Mouse (Mus musculus): ENCODE results near the gene Trpm3.

Trpm3 gene

DNA sequence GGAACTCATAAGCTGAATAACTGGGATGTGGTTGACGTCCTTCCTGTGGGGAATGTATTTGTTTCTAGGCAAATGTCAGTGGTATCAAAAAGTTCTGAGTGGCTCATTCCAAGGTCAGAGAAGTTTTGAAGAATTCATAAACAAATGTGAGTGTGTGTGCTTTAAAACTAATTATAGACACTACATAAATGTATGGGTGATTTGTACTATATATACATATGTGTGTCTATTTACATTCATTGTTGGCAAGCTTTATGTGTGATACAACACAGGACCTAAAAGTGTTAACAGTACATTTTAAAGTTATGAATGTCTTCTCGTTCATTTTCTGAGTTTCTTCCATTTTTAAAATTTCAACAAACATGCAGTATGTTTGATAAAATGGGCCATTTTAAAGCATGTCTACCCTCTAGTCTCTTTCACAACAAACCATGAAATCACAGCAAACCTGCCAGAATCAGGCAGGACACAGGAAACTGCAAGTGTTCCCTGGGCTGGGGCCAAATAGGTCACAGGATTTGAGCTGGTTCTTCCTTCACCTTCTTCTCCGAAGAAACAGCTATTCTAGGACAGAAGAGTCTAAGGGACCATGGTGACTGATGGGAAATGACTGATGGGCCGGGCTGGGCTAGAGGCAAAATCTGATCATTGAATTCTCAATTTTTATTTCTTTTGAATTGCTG is 334.3 kb downstream of the Trpm3 start:
- DNase-seq (ENCODE audit: low read depth, low spot score), result no peak

DNA sequence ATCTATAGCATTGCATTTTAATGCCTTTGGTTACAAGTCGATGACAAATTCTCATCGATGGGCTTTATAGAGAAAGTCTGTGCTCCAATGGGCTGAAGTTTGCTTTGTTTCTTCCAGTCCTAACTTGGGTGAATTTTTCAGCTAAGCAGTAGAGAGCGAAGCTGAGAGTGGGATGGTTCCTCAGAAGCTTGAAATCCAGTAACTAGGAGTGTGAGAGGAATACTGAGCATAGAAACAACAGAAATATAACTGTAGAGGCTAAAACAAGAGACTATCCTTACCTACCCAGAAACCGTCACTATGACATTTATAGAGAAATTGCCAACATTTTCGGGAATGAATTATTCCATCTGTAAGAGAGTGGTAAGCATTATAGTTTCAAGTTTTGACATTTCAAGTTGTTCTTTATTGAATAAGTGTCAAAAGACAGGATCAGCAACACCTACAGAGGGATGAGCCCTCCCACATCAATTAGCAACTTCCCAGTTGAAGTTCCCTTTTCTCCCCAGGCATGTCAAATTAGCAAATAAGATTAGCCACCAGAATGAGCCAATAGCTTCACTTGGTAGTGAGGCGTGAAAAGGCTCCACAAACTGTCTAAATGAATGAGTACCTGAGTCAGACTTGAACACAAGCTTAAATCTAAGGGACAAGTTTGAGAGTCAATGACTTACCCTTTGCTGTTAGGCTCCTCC is 339.6 kb downstream of the Trpm3 start:
- no peak for DNase-seq (ENCODE audit: low read depth, low spot score)

DNA sequence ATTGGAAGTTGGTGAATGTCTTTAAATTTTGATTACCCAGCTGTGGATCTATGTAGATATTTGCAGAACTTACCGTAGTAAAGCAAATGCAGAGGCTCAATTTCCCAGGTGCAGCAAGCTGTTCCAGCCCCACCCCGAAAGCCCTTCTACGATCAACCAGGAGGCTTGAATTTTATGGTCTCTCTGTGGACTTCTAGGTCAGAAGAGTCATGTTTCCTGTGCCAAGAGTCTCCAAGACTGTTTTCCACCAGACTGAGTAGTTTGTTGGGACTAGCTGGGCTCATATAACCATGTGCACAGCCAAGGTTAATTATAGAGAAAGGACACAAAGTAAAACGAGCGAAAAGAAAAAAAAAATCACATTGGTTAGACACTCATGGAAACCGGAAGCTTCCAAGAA is 364.6 kb downstream of the Trpm3 start:
- no peak for DNase-seq (ENCODE audit: low read depth, low spot score)

GRCm38 (mm10) chr19:22518508-22518907 is 379.7 kb downstream of the Trpm3 start:
- DNase-seq (ENCODE audit: low read depth, low spot score), result no peak

GRCm38 (mm10) chr19:22527944-22528343 is 389.1 kb downstream of the Trpm3 start:
- peak; percentile 51 for DNase-seq (ENCODE audit: low read depth, low spot score)

- DNase-seq (ENCODE audit: low read depth, low spot score), result no peak
Observed at GRCm38 (mm10) chr19:22542990-22543709, 404.3 kb downstream of the Trpm3 start.

- DNase-seq (ENCODE audit: low read depth, low spot score), result peak; percentile 75
Observed at GRCm38 (mm10) chr19:22552179-22552578, 413.3 kb downstream of the Trpm3 start.

DNA sequence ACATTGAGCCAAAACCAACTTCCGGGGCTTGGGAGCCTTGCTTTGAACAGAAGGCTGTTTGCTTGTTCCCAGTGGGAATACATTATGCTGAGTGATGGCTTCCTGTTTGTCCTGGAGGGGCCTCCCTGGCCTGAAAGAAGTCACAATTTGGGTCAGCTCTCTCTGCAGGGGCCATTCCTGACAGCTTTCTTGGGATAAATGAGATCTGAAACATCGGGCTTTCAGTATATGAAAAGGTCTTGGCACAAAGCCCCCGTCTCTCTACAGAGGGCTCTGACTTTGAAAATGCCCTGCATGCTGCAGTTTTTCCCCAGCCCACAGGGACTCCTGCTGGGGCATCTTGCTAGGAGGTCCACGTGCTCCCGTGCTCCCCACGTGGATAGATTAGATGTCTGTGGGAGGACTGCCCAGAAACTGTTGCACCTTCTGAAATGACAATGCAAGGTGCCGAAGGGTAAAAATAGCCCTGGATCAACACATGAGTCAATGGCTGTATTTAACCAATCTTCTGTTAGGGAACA is 415.6 kb downstream of the Trpm3 start:
- peak; percentile 13 for DNase-seq (ENCODE audit: low read depth, low spot score)

DNA sequence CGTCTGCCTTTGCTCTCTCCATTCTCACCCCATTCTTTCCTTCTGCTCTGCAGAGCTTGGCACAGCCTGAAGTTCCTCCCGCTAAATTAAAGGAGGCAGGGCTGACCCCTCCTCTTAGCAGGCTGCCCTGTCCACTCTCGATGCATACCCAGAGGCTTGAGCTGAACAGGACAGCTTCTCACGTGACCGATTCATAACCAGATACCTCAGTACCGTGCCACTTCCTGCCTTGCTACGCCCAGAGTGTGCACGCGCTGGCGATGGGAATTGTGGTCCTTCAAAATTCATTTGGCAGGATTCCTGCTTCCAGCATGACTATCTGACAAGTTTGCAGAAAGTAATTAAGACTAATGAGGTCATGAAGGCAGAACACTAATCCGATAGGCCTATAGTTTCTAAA is 433.6 kb downstream of the Trpm3 start:
- no peak for DNase-seq (ENCODE audit: low read depth, low spot score)

DNA sequence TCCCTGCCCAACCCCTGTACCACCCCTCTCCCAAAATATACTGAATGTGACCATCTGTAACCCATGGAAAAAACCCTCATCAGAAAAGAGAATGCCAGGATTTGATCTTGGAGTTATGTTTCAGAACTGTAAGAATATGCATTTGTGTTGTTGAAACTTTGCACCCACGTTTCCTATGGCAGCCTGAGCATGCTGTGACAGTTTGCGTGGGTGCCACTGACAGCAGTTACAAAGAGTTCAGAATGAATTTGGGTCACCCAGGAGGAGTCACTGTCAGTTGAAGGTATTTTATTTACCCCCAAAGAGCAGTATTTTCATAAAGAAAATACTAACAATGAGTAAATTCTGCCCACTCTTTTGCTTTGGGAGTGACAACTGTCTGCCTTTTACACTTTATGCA is 434.0 kb downstream of the Trpm3 start:
- DNase-seq (ENCODE audit: low read depth, low spot score), result no peak

DNA sequence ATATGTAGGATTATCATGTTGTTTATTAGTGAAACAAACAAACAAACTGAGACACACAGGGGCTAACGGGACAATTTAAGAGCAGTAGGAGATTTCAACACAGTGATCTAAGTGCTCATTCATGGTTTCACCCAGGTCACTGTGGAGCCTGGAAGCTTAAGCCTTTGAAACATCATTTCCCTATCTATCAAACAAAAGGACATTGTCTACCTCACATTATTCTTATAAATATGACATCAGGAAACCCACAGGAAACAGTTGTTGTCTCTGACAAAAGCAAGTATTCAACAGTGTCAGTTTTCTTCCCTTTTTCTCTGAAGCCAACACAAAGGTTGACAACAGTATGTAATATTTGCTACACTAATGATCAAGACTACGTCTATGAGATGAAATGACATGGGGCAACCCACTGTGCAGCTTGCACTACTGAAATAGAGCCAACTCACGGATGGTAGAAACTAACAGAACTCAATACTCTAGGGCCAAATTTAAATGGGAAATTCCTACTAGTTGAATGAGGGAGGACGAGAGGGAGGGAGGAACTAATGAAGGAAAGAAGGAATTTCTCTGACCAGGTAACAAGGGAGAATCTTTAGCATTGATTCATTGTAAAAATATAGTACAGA is 443.4 kb downstream of the Trpm3 start:
- DNase-seq (ENCODE audit: low read depth, low spot score), result no peak

GRCm38 (mm10) chr19:22594492-22594891 is 455.6 kb downstream of the Trpm3 start:
- no peak for DNase-seq (ENCODE audit: low read depth, low spot score)

- no peak for DNase-seq (ENCODE audit: low read depth, low spot score)
Observed at GRCm38 (mm10) chr19:22595246-22595645, 456.4 kb downstream of the Trpm3 start.

- DNase-seq (ENCODE audit: low read depth, low spot score), result no peak
Observed at GRCm38 (mm10) chr19:22596715-22597114, 457.9 kb downstream of the Trpm3 start.

DNA sequence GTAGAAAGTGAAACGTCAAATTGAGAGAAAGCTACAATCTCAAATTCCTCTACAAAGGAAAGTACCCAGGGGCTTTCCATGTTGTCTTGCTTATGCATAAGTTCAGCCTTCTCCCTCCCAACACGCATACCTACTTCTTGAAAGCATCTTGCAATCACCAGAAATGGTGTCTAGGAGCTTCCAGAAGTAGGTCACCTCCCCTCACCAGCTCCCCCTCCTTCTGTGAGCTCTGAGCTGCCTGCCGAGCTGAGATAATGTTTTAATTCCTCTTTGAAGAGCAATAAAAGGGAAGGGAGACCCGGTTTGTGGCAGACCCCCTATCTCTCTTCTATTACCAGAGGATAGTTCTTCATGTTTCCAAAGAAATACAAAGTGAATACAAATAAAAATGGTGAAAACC is 465.5 kb downstream of the Trpm3 start:
- DNase-seq (ENCODE audit: low read depth, low spot score), result no peak

DNA sequence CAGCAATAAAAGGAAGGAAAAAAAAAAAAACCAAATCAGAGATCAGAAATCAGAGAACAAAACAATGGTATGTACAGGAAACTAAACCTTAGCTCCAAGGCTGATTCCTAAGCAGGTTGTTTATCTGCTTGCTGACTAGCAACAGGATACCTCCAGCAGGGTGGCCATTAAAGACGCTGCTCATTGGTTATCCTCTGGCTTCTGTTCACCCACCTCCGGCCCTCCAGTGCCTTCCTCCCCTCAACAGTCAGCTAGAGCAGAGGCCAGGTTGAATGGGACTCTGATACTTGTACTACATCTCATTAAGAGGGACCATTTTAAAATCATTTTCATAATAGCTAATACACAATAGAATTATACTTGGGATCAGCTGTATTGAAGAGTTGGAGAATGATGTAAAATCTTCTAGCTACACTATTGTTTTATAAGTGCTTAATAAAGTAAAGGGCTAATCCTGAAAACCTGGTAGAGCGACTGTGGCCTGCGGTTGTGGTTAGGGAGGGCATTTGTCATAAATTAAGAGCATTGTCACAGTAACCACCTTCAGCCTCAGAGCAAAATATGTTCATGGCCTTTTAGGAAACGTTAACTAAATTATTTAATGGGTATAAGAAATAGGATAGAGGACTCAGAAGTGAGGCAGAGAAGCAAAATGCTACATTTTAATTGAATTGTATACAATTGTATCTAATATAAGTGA is 469.3 kb downstream of the Trpm3 start:
- no peak for DNase-seq (ENCODE audit: low read depth, low spot score)

DNA sequence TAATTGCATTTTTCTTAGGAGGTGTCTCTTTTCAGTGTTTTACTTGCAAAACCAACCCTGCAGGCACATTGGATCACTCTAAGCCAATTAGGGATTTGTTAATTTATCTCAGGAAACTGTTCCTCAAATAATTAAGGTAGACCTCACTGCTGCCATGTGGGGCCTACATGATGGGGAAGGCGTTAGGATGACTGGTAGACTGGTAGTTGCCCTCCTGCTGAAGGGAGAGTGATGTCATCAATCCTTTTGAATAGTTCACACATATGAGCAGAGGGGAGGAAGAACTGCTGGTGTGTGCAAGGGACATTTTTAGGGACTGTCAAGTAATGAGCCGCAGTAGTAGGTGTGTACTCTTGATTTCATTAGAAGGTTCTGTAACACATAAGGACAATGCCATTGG is 472.8 kb downstream of the Trpm3 start:
- no peak for DNase-seq (ENCODE audit: low read depth, low spot score)

DNA sequence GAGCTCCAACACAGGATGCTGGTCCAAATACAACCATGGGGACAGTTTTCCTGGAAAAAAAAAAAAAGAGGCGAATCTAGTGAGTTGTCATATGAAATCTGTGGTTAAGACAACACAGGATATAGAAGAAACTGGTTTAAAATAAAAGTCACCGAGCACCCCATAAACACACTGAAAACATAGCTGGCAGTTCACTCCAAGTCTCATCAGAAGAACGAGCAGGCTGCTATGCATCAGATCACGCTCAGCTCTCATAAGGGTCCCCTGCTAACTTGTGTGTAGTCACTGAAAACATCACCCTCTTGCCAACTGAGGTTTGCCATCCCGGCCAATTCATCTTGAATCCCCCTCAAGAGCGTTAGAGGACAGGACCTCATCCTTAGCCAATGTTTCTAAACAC is 476.5 kb downstream of the Trpm3 start:
- no peak for DNase-seq (ENCODE audit: low read depth, low spot score)

DNA sequence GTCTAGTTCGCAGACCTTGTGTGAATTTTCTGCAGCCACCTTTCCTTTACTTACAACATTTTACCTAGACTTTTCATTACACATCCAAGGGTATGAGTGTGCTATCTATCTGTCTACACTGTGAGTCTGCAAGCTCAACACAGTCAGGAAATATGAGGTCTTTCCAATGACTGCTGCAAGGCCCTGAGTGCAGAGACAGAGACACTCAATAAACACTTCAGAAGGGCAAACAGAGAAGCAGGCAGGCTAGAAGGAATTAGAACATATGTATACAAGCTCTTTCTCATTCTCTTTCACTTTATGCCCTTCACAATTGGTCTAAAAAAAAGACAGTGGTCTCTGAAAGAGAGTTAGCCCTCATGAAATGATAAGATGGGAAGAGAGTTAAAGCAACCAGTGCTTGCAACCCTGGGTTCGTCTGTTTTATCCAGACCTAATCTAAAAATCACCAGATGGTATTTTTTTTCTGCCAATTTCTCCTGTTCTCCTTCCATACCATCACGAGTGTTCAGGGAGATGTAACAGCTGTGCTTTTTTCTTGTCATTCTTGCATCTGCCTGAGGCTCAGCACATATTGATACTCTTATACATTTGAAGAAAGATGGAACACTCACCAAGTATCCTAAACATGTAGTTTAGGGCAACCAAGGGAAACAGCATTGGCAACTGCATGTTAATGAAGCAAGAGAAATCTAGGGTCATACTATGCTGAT is 486.1 kb downstream of the Trpm3 start:
- no peak for DNase-seq (ENCODE audit: low read depth, low spot score)

- DNase-seq (ENCODE audit: low read depth, low spot score), result no peak
Observed at GRCm38 (mm10) chr19:22628878-22629277, 490.0 kb downstream of the Trpm3 start.

DNA sequence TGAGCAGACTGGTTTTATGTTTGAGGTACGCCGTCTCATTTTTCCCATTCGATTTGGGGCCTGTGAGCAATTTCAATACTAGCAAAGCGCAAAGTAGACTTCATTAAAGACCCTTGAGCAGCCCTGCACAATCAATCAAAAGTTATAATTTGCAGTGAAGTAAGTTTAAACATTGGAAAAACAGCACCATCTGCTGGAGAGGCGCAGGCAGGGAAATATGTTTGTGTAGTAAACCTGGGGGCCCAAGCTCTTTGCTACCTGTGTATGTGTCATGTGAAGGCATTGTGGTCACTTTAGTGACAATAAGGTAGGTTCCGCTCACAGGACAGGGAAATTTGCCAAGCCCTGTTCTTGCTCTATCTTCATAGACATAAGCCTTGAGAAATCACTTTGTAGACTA is 492.5 kb downstream of the Trpm3 start:
- peak; percentile 10 for DNase-seq (ENCODE audit: low read depth, low spot score)
